Mouse (Mus musculus) spleen, adult 2 months (tissue): ENCODE measurements around the gene Pcsk7.

Source experiments
- CTCF ChIP-seq: fragments of 200-500 bp; IDR thresholded peaks from 2 replicates; pipeline ENCODE4 v1.5.1; 2011; ENCODE audit warnings: mild to moderate bottlenecking, inconsistent platforms; ENCODE audit not compliant: insufficient read depth, insufficient read length, insufficient replicate concordance; ENCODE audit errors: extremely low read depth
- POLR2A ChIP-seq: fragments of 200-500 bp; IDR thresholded peaks from 2 replicates; pipeline ENCODE4 v1.6.1; 2011; ENCODE audit warnings: low read depth, low read length, inconsistent platforms

- TF ChIP-seq CTCF (no peak), POLR2A (no peak)
Observed at GRCm38 (mm10) chr9:45938952-45939637, 32.8 kb downstream of the Pcsk7 start.
